Mouse (Mus musculus) stomach, embryonic 16.5 days (tissue): ENCODE results near the gene Npvf. TPM values are rescaled to one million over a fixed set of nuclear protein-coding genes. Genes with fewer than 3 reads are reported as not detected.
"Not testable (repeated sequence)": the region's sequence is repeated elsewhere in the genome, so short reads cannot be mapped to it uniquely, and the experiment has no call there.

Experiments
- ATAC-seq: fragments of 200-750 bp; cut with Nextera tagmentation; 2 replicates; pipeline ENCODE4 v1.8.0; 2017; ENCODE audit warnings: moderate number of reproducible peaks, moderate TSS enrichment; ENCODE audit not compliant: insufficient read depth, low FRiP score
- H3K27ac ChIP-seq: fragments of 300-500 bp; sonication (generic); 2 replicates; pipeline ENCODE4 v1.5.1; 2014; ENCODE audit warnings: low read length
- H3K27me3 ChIP-seq: fragments of 300-500 bp; sonication (generic); 2 replicates; pipeline ENCODE4 v1.6.1; 2014; ENCODE audit warnings: low read length, control low read depth, mixed read lengths; ENCODE audit not compliant: control insufficient read depth, insufficient read depth
- H3K36me3 ChIP-seq: fragments of 300-500 bp; sonication (generic); 2 replicates; pipeline ENCODE4 v1.6.1; 2014; ENCODE audit warnings: low read length; ENCODE audit not compliant: control insufficient read depth, insufficient read depth
- H3K4me1 ChIP-seq: fragments of 300-500 bp; sonication (generic); 2 replicates; pipeline ENCODE4 v1.6.1; 2014; ENCODE audit warnings: low read length, control low read depth, mixed read lengths; ENCODE audit not compliant: control insufficient read depth, insufficient read depth
- H3K4me2 ChIP-seq: fragments of 300-500 bp; sonication (generic); 2 replicates; pipeline ENCODE4 v1.6.1; 2014; ENCODE audit warnings: low read depth, low read length, mixed read lengths
- H3K4me3 ChIP-seq: fragments of 300-500 bp; sonication (generic); replicated peaks from 2 replicates; pipeline ENCODE4 v1.5.1; 2014; ENCODE audit warnings: mild to moderate bottlenecking, low read length
- H3K9ac ChIP-seq: fragments of 300-500 bp; sonication (generic); 2 replicates; pipeline ENCODE4 v1.6.1; 2014; ENCODE audit warnings: low read length
- H3K9me3 ChIP-seq: fragments of 300-500 bp; sonication (generic); replicated peaks from 2 replicates; pipeline ENCODE4 v1.6.1; 2016; ENCODE audit warnings: low read length, control low read depth; ENCODE audit not compliant: control insufficient read depth
- WGBS: fragments of 180-500 bp; shearing (Covaris S2); extraction: QIAGEN DNeasy Blood & Tissue Kit; methylation state at CpG from one replicate; pipeline ENCODE4 v1.1.7; 2014; 5-methylcytosine and 5-hydroxymethylcytosine counted together
- polyA plus RNA-seq: library from polyadenylated mRNA; unstranded; fragments of >200 nt; fragmentation: Nextera tagmentation; extraction: Ambion mirVana; gene quantifications from 2 replicates; pipeline ENCODE4 v1.2.1, GENCODE M21; 2015

Gene Npvf
- polyA plus RNA-seq, 1 experiment from 2014 or later, result not detected

GRCm38 (mm10) chr6:50647656-50648055 is 6.6 kb downstream of the Npvf start:
- Histone ChIP-seq H3K4me2 (no peak overlapping the region), H3K4me3 (no peak overlapping the region), H3K27me3 (no peaks in the 10 kb centered on the region), H3K27ac (no peak overlapping the region), H3K9me3 (no peaks in the 10 kb centered on the region), H3K4me1 (peaks cover 8% of the 10 kb centered on the region), H3K9ac (no peak overlapping the region), H3K36me3 (no peaks in the 10 kb centered on the region)
- no peak for ATAC-seq
- WGBS, result 59% methylated on average over 6 of the region's 6 CpGs

DNA sequence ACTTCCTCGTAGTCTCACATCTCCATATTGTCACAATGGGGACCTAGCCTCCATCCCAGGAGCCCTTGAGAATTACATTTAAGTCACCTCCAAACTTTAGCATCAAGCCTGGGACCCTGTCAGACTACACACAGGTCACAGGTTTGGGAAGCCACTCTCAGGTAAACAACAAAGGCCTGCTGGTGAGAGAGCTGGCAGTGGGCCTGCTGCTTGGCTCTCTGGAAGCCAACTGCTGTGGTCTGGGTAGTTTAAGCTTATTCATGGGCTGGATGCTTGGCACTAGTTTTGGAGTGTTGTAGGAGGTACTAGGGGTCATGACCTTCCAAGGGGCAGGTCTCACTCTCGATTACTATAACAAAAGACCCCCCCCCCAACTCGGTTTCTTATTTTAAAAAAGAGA is 7.6 kb downstream of the Npvf start:
- H3K4me2 ChIP-seq, result no peak overlapping the region

GRCm38 (mm10) chr6:50644701-50645100 is 9.5 kb downstream of the Npvf start:
- no peaks in the 10 kb centered on the region for H3K9me3 ChIP-seq
- H3K27me3 ChIP-seq, result no peaks in the 10 kb centered on the region
- no peak overlapping the region for H3K4me2 ChIP-seq
- WGBS, result 41% methylated on average over 3 of the region's 3 CpGs
- no peak overlapping the region for H3K9ac ChIP-seq
- no peak for ATAC-seq
- H3K36me3 ChIP-seq, result no peaks in the 10 kb centered on the region
- H3K27ac ChIP-seq, result no peak overlapping the region
- H3K4me3 ChIP-seq, result no peak overlapping the region
- H3K4me1 ChIP-seq, result peaks cover 6% of the 10 kb centered on the region

More for the DNA sequence above, 7.6 kb downstream of the Npvf start:
- Histone ChIP-seq H3K9ac (no peak overlapping the region), H3K9me3 (no peaks in the 10 kb centered on the region), H3K4me1 (peaks cover 6% of the 10 kb centered on the region), H3K4me3 (no peak overlapping the region), H3K27me3 (no peaks in the 10 kb centered on the region), H3K36me3 (no peaks in the 10 kb centered on the region), H3K27ac (no peak overlapping the region)
- 63% methylated on average over 3 of the region's 3 CpGs for WGBS
- no peak for ATAC-seq

DNA sequence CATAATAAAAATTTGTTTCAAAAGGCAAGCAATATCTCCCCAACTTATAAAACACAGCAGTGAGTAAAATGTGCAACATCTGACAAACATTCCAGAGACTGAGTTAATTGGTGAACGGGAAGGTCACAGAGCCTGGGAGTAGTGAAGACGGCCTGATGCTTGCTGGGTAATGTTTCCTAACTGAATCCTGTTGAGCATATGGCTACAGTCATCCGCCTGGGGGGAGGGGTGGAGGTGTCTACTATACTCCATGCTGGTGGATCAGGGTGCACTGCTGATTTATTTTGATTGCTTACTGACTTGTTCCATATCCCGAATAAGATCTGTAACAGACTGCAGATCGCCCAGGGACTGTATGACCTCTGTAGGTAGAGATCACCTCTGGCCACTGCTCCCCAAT is 12.3 kb downstream of the Npvf start:
- Histone ChIP-seq H3K4me1 (peaks cover 6% of the 10 kb centered on the region), H3K4me2 (no peak overlapping the region), H3K9me3 (no peaks in the 10 kb centered on the region), H3K27me3 (no peaks in the 10 kb centered on the region), H3K4me3 (no peak overlapping the region), H3K27ac (no peak overlapping the region), H3K9ac (no peak overlapping the region), H3K36me3 (no peaks in the 10 kb centered on the region)
- WGBS, result 59% methylated on average over 5 of the region's 5 CpGs
- ATAC-seq, result no peak

DNA sequence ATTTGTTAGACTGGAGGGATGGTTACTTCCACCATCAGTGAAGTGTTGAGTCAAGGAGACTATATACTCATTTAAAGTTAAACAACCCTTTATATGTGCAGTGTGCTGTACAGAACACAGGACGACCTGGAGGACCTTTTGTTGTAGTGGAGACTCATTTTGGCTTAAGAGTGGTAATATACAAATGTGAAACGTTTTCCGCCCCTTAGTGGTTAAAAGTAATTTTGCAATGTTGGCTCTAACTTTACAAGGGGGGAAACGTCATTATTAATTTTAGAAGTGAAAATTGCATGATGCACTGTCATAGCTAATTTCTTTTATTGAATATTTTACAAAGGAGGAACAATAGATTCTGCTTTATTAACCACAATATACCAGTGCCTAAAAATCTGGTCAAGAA is 13.9 kb downstream of the Npvf start:
- no peak overlapping the region for H3K9ac ChIP-seq
- no peaks in the 10 kb centered on the region for H3K9me3 ChIP-seq
- no peaks in the 10 kb centered on the region for H3K36me3 ChIP-seq
- ATAC-seq, result no peak
- 70% methylated on average over 4 of the region's 4 CpGs for WGBS
- H3K27ac ChIP-seq, result no peak overlapping the region
- H3K4me3 ChIP-seq, result no peak overlapping the region
- H3K4me1 ChIP-seq, result peaks cover 6% of the 10 kb centered on the region
- no peak overlapping the region for H3K4me2 ChIP-seq
- no peaks in the 10 kb centered on the region for H3K27me3 ChIP-seq

GRCm38 (mm10) chr6:50639656-50640055 is 14.6 kb downstream of the Npvf start:
- Histone ChIP-seq H3K27me3 (no peaks in the 10 kb centered on the region), H3K9me3 (no peaks in the 10 kb centered on the region), H3K4me2 (no peak overlapping the region), H3K4me1 (peaks cover 2% of the 10 kb centered on the region), H3K4me3 (no peak overlapping the region), H3K36me3 (no peaks in the 10 kb centered on the region), H3K27ac (no peak overlapping the region), H3K9ac (no peak overlapping the region)
- ATAC-seq, result no peak
- WGBS, result 20% methylated on average over 2 of the region's 2 CpGs

GRCm38 (mm10) chr6:50626170-50626569 is 28.1 kb downstream of the Npvf start:
- H3K4me3 ChIP-seq, ATAC-seq, H3K27ac ChIP-seq, H3K4me1 ChIP-seq, H3K27me3 ChIP-seq, H3K36me3 ChIP-seq, H3K9ac ChIP-seq, H3K9me3 ChIP-seq, H3K4me2 ChIP-seq: not testable (repeated sequence)
- 64% methylated on average over 2 of the region's 2 CpGs for WGBS

GRCm38 (mm10) chr6:50618273-50618672 is 36.0 kb downstream of the Npvf start:
- H3K9me3 ChIP-seq, H3K4me3 ChIP-seq, H3K4me2 ChIP-seq, H3K27me3 ChIP-seq, H3K36me3 ChIP-seq, ATAC-seq, H3K4me1 ChIP-seq, H3K9ac ChIP-seq, H3K27ac ChIP-seq: not testable (repeated sequence)
- WGBS, result 88% methylated on average over 1 of the region's 1 CpGs

DNA sequence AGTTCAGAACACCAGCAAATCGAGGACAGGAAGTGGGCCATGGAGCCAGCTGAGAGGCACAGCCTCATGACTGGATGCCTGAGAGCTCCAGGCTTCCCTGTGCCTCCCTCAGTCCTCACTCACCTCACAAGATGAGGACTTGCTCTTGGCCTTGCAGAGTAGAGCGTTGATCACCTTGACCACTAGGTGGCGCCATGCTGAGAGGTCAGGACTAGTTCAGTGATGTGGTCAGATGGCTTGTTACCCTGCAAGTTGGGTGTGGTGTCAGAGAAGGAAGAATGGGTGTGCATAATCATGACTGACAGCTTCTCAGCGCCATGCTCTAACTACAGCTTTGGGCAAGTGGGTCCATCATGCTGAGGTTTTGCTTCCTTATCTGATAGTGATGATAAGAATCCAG is 52.6 kb downstream of the Npvf start:
- Histone ChIP-seq H3K9me3 (no peaks in the 10 kb centered on the region), H3K9ac (no peak overlapping the region), H3K27ac (no peak overlapping the region), H3K4me2 (no peak overlapping the region), H3K4me3 (no peak overlapping the region), H3K4me1 (0 out of 2 replicates have a peak, but pooled peaks cover 3% of the 10 kb centered on the region), H3K27me3 (no peaks in the 10 kb centered on the region), H3K36me3 (no peaks in the 10 kb centered on the region)
- no peak for ATAC-seq
- WGBS, result 34% methylated on average over 4 of the region's 4 CpGs
